Mouse (Mus musculus): Measurements from ENCODE around the gene Dclk2. TPM values are rescaled to one million over a fixed set of nuclear protein-coding genes. Genes with fewer than 3 reads are reported as not detected.

Gene Dclk2
- 5.0 and 6.4 TPM in 2 replicates for polyA plus RNA-seq (2012; rRNA removed; ENCODE audit: low replicate concordance)

GRCm38 (mm10) chr3:86920343-86921083, at the start of gene Dclk2:
TSS of gene Dclk2 (minus strand) at chr3:86920852.

Other genes starting within 250 kb of the Dclk2 start
- 136 and 208 TPM in 2 replicates for gene Cd1d1, start 78.6 kb upstream of the Dclk2 start, polyA plus RNA-seq (2012; rRNA removed; ENCODE audit: low replicate concordance)